Mouse (Mus musculus): ENCODE measurements around the gene Nova2. TPM values are rescaled to one million over a fixed set of nuclear protein-coding genes. Genes with fewer than 3 reads are reported as not detected.

Gene Nova2
- 2.3 TPM for polyA plus RNA-seq (2015; fragmentation: Illumina TruSeq; extraction: RNeasy Lipid Tissue Mini Kit (QIAGEN cat#74804); ENCODE audit: insufficient read depth, low read depth, low replicate concordance)

GRCm38 (mm10) chr7:18925162-18925938 lies at the start of gene Nova2:
Gene Nova2, plus strand, starts transcription at chr7:18925888.

GRCm38 (mm10) chr7:18910241-18910831 lies 15.4 kb upstream of the Nova2 start, which contains the start of gene Ccdc61:
Gene Ccdc61, minus strand, starts transcription at chr7:18910415.

GRCm38 (mm10) chr7:18987100-18987499 lies 61.4 kb downstream of the Nova2 start, which contains the start of gene Nanos2:
Gene Nanos2, plus strand, starts transcription at chr7:18987400.

GRCm38 (mm10) chr7:18990601-18991295 lies 65.1 kb downstream of the Nova2 start, which contains the start of gene Mypop:
Gene Mypop, plus strand, starts transcription at chr7:18991245.

GRCm38 (mm10) chr7:19003902-19004630 lies 78.4 kb downstream of the Nova2 start, which contains the start of gene Irf2bp1:
Gene Irf2bp1, plus strand, starts transcription at chr7:19004044.

Other genes with a start within 250 kb of the Nova2 start
- not detected for gene Psg20, start 239.7 kb upstream of the Nova2 start, polyA plus RNA-seq (2015; fragmentation: Illumina TruSeq; extraction: RNeasy Lipid Tissue Mini Kit (QIAGEN cat#74804); ENCODE audit: insufficient read depth, low read depth, low replicate concordance)
- not detected for gene Psg22, start 207.8 kb upstream of the Nova2 start, polyA plus RNA-seq (2015; fragmentation: Illumina TruSeq; extraction: RNeasy Lipid Tissue Mini Kit (QIAGEN cat#74804); ENCODE audit: insufficient read depth, low read depth, low replicate concordance)
- not detected for gene Psg19, start 127.4 kb upstream of the Nova2 start, polyA plus RNA-seq (2015; fragmentation: Illumina TruSeq; extraction: RNeasy Lipid Tissue Mini Kit (QIAGEN cat#74804); ENCODE audit: insufficient read depth, low read depth, low replicate concordance)
- gene Psg17, start 104.3 kb upstream of the Nova2 start, polyA plus RNA-seq (2015; fragmentation: Illumina TruSeq; extraction: RNeasy Lipid Tissue Mini Kit (QIAGEN cat#74804); ENCODE audit: insufficient read depth, low read depth, low replicate concordance) = not detected
- 4.3 TPM for gene Mill2, start 85.9 kb upstream of the Nova2 start, polyA plus RNA-seq (2015; fragmentation: Illumina TruSeq; extraction: RNeasy Lipid Tissue Mini Kit (QIAGEN cat#74804); ENCODE audit: insufficient read depth, low read depth, low replicate concordance)
- gene Pglyrp1, start 54.6 kb upstream of the Nova2 start, polyA plus RNA-seq (2015; fragmentation: Illumina TruSeq; extraction: RNeasy Lipid Tissue Mini Kit (QIAGEN cat#74804); ENCODE audit: insufficient read depth, low read depth, low replicate concordance) = not detected
- 4.1 TPM for gene Ccdc61, start 15.5 kb upstream of the Nova2 start, polyA plus RNA-seq (2015; fragmentation: Illumina TruSeq; extraction: RNeasy Lipid Tissue Mini Kit (QIAGEN cat#74804); ENCODE audit: insufficient read depth, low read depth, low replicate concordance)
- not detected for gene Nanos2, start 61.5 kb downstream of the Nova2 start, polyA plus RNA-seq (2015; fragmentation: Illumina TruSeq; extraction: RNeasy Lipid Tissue Mini Kit (QIAGEN cat#74804); ENCODE audit: insufficient read depth, low read depth, low replicate concordance)
- 2.5 TPM for gene Mypop, start 65.4 kb downstream of the Nova2 start, polyA plus RNA-seq (2015; fragmentation: Illumina TruSeq; extraction: RNeasy Lipid Tissue Mini Kit (QIAGEN cat#74804); ENCODE audit: insufficient read depth, low read depth, low replicate concordance)
- 5.9 TPM for gene Irf2bp1, start 78.2 kb downstream of the Nova2 start, polyA plus RNA-seq (2015; fragmentation: Illumina TruSeq; extraction: RNeasy Lipid Tissue Mini Kit (QIAGEN cat#74804); ENCODE audit: insufficient read depth, low read depth, low replicate concordance)
- gene Foxa3, start 97.7 kb downstream of the Nova2 start, polyA plus RNA-seq (2015; fragmentation: Illumina TruSeq; extraction: RNeasy Lipid Tissue Mini Kit (QIAGEN cat#74804); ENCODE audit: insufficient read depth, low read depth, low replicate concordance) = 5.9 TPM
- gene Sympk, start 98.5 kb downstream of the Nova2 start, polyA plus RNA-seq (2015; fragmentation: Illumina TruSeq; extraction: RNeasy Lipid Tissue Mini Kit (QIAGEN cat#74804); ENCODE audit: insufficient read depth, low read depth, low replicate concordance) = 20.0 TPM
- not detected for gene Rsph6a, start 128.8 kb downstream of the Nova2 start, polyA plus RNA-seq (2015; fragmentation: Illumina TruSeq; extraction: RNeasy Lipid Tissue Mini Kit (QIAGEN cat#74804); ENCODE audit: insufficient read depth, low read depth, low replicate concordance)
- gene Dmwd, start 150.3 kb downstream of the Nova2 start, polyA plus RNA-seq (2015; fragmentation: Illumina TruSeq; extraction: RNeasy Lipid Tissue Mini Kit (QIAGEN cat#74804); ENCODE audit: insufficient read depth, low read depth, low replicate concordance) = 10.7 TPM
- gene Dmpk, start 158.0 kb downstream of the Nova2 start, polyA plus RNA-seq (2015; fragmentation: Illumina TruSeq; extraction: RNeasy Lipid Tissue Mini Kit (QIAGEN cat#74804); ENCODE audit: insufficient read depth, low read depth, low replicate concordance) = 15.3 TPM
- gene Six5, start 168.7 kb downstream of the Nova2 start, polyA plus RNA-seq (2015; fragmentation: Illumina TruSeq; extraction: RNeasy Lipid Tissue Mini Kit (QIAGEN cat#74804); ENCODE audit: insufficient read depth, low read depth, low replicate concordance) = 8.4 TPM
- gene Gm4969, start 192.5 kb downstream of the Nova2 start, polyA plus RNA-seq (2015; fragmentation: Illumina TruSeq; extraction: RNeasy Lipid Tissue Mini Kit (QIAGEN cat#74804); ENCODE audit: insufficient read depth, low read depth, low replicate concordance) = not detected
- 1.5 TPM for gene Fbxo46, start 194.0 kb downstream of the Nova2 start, polyA plus RNA-seq (2015; fragmentation: Illumina TruSeq; extraction: RNeasy Lipid Tissue Mini Kit (QIAGEN cat#74804); ENCODE audit: insufficient read depth, low read depth, low replicate concordance)
- 5.5 TPM for gene Qpctl, start 223.4 kb downstream of the Nova2 start, polyA plus RNA-seq (2015; fragmentation: Illumina TruSeq; extraction: RNeasy Lipid Tissue Mini Kit (QIAGEN cat#74804); ENCODE audit: insufficient read depth, low read depth, low replicate concordance)
- gene Snrpd2, start 223.8 kb downstream of the Nova2 start, polyA plus RNA-seq (2015; fragmentation: Illumina TruSeq; extraction: RNeasy Lipid Tissue Mini Kit (QIAGEN cat#74804); ENCODE audit: insufficient read depth, low read depth, low replicate concordance) = 17.7 TPM
- 6.9 TPM for gene Gipr, start 240.2 kb downstream of the Nova2 start, polyA plus RNA-seq (2015; fragmentation: Illumina TruSeq; extraction: RNeasy Lipid Tissue Mini Kit (QIAGEN cat#74804); ENCODE audit: insufficient read depth, low read depth, low replicate concordance)